Mouse (Mus musculus) ovary, adult 2 months (tissue): Measurements from ENCODE around the gene Ripply1. TPM values are rescaled to one million over a fixed set of nuclear protein-coding genes. Genes with fewer than 3 reads are reported as not detected.

Experiments
- polyA plus RNA-seq: library from polyadenylated mRNA; depleted of rRNA; stranded (reverse); fragments of >200 nt; gene quantifications from 2 replicates; pipeline ENCODE4 v1.2.3, GENCODE M21; 2012; rRNA removed

The Ripply1 gene
- polyA plus RNA-seq: not detected in 2 replicates

GRCm38 (mm10) chrX:139782278-139783044 is at the start of gene Ripply1:
Ripply1 (minus strand) TSS chrX:139782353.

GRCm38 (mm10) chrX:139800406-139800878 is 18.3 kb upstream of the Ripply1 start, which contains the start of gene Cldn2:
Cldn2 (plus strand) TSS chrX:139800828.

Other genes starting within 250 kb of the Ripply1 start
- 18.8 and 35.2 TPM in 2 replicates for gene Rnf128, start 219.0 kb downstream of the Ripply1 start, polyA plus RNA-seq
- gene Tbc1d8b, start 97.4 kb downstream of the Ripply1 start, polyA plus RNA-seq: 0.66 and 0.76 TPM in 2 replicates
- not detected in 2 replicates for gene Gm15013, start 67.9 kb downstream of the Ripply1 start, polyA plus RNA-seq
- 6.0 and 8.2 TPM in 2 replicates for gene Cldn2, start 18.5 kb upstream of the Ripply1 start, polyA plus RNA-seq
- gene Morc4, start 89.3 kb upstream of the Ripply1 start, polyA plus RNA-seq: 3.3 and 3.4 TPM in 2 replicates
- gene Rbm41, start 216.2 kb upstream of the Ripply1 start, polyA plus RNA-seq: 0.14 and 0.16 TPM in 2 replicates